Mouse (Mus musculus) liver, postnatal 0 days (tissue): ENCODE measurements around the gene Prkaa1.

ENCODE experiments used
- CTCF ChIP-seq: sonication (generic); IDR thresholded peaks from 2 replicates; pipeline ENCODE4 v1.5.1; 2016; ENCODE audit warnings: antibody characterized with exemption, low read depth
- EP300 ChIP-seq: IDR thresholded peaks from 2 replicates; pipeline ENCODE4 v1.6.1; 2016; ENCODE audit warnings: antibody characterized with exemption, low read depth, mild to moderate bottlenecking

- TF ChIP-seq CTCF (no peak), EP300 (no peak)
Observed at GRCm38 (mm10) chr15:5187116-5187515, 43.5 kb downstream of the Prkaa1 start.
